Mouse (Mus musculus) liver, embryonic 16.5 days (tissue): ENCODE results near the gene Apbb2. TPM values are rescaled to one million over a fixed set of nuclear protein-coding genes. Genes with fewer than 3 reads are reported as not detected.

Source experiments
- ATAC-seq: fragments of 200-750 bp; cut with Nextera tagmentation; 2 replicates; pipeline ENCODE4 v1.8.0; 2017; ENCODE audit warnings: low read depth, mild to moderate bottlenecking, moderate number of reproducible peaks, moderate library complexity
- H3K27ac ChIP-seq: fragments of 300-500 bp; sonication (generic); 2 replicates; pipeline ENCODE4 v1.5.1; 2014; ENCODE audit warnings: mild to moderate bottlenecking, low read length
- H3K27me3 ChIP-seq: fragments of 300-500 bp; sonication (generic); 2 replicates; pipeline ENCODE4 v1.6.1; 2014; ENCODE audit warnings: low read depth, low read length, mixed read lengths; ENCODE audit not compliant: control insufficient read depth, insufficient read depth
- H3K36me3 ChIP-seq: fragments of 300-500 bp; sonication (generic); 2 replicates; pipeline ENCODE4 v1.6.1; 2014; ENCODE audit warnings: mild to moderate bottlenecking; ENCODE audit not compliant: control insufficient read depth, insufficient read depth
- H3K4me1 ChIP-seq: fragments of 300-500 bp; sonication (generic); 2 replicates; pipeline ENCODE4 v1.6.1; 2014; ENCODE audit warnings: low read depth, low read length, mixed read lengths; ENCODE audit not compliant: control insufficient read depth
- H3K4me2 ChIP-seq: fragments of 300-500 bp; sonication (generic); 2 replicates; pipeline ENCODE4 v1.6.1; 2014; ENCODE audit warnings: low read depth, low read length, mixed read lengths
- H3K4me3 ChIP-seq: fragments of 300-500 bp; sonication (generic); 2 replicates; pipeline ENCODE4 v1.5.1; 2014; ENCODE audit warnings: low read depth, mild to moderate bottlenecking, low read length
- H3K9ac ChIP-seq: fragments of 300-500 bp; sonication (generic); 2 replicates; pipeline ENCODE4 v1.6.1; 2014; ENCODE audit warnings: low read depth, low read length
- H3K9me3 ChIP-seq: fragments of 300-500 bp; sonication (generic); replicated peaks from 2 replicates; pipeline ENCODE4 v1.6.1; 2016; ENCODE audit warnings: low read length; ENCODE audit not compliant: control insufficient read depth
- WGBS: fragments of 180-500 bp; shearing (Covaris S2); extraction: QIAGEN DNeasy Blood & Tissue Kit; methylation state at CpG from one replicate; pipeline ENCODE4 v1.1.7; 2014; ENCODE audit not compliant: insufficient replicate concordance; 5-methylcytosine and 5-hydroxymethylcytosine counted together
- polyA plus RNA-seq: library from polyadenylated mRNA; unstranded; fragments of >200 nt; fragmentation: Nextera tagmentation; extraction: Ambion mirVana; gene quantifications from 2 replicates; pipeline ENCODE4 v1.2.1, GENCODE M21; 2015

Apbb2 gene
- polyA plus RNA-seq, 1 experiment from 2014 or later: 5.6 TPM

DNA sequence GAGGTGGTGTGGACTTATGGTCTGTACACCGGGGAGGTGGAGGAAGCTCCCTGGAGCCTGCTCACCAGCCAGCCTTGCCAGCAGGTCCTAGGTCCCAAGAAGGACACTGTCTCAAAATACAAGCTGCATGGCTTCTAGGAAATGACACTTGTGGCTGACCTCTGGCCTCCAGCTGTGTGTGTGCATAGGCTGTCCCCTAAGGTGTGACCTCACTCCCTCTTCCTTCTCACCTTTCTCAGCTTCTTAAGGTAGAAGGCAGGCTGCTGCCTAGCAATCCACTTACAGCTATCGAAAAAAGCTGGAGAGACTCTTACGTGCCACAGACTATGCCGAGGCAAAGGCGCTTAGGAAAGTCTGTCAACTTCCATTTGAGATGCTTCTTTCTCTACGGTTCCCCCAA, 142.8 kb downstream of the Apbb2 start:
- no peaks in the 10 kb centered on the region for H3K36me3 ChIP-seq
- ATAC-seq: no peak
- H3K9me3 ChIP-seq: no peaks in the 10 kb centered on the region
- H3K4me2 ChIP-seq: no peak overlapping the region
- 68% methylated on average over 6 of the region's 6 CpGs for WGBS
- H3K4me1 ChIP-seq: no peaks in the 10 kb centered on the region
- H3K9ac ChIP-seq: no peak overlapping the region
- no peaks in the 10 kb centered on the region for H3K27me3 ChIP-seq
- H3K4me3 ChIP-seq: no peak overlapping the region
- no peak overlapping the region for H3K27ac ChIP-seq

DNA sequence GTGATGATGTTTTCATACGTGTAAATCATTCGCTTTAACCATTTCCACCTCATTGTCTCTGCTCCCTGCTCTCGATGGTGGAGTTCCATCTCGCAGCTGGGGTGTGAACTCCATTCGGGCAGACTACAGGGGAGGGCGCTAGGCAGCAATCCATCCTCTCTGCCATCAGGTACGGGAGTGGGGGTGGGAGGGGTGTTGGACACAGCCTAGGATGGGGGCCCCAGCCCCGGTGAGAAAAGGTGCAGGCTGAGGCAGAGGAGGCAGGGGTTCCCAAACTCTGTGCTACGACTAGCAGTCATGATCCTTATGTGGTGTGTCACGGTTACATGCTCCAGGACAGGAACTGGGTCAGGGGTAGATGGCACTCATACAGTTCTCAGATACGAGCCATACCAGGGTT, 144.4 kb downstream of the Apbb2 start:
- no peak overlapping the region for H3K4me3 ChIP-seq
- H3K9me3 ChIP-seq: no peaks in the 10 kb centered on the region
- H3K27me3 ChIP-seq: no peaks in the 10 kb centered on the region
- H3K27ac ChIP-seq: no peak overlapping the region
- H3K4me1 ChIP-seq: peaks cover 3% of the 10 kb centered on the region; the same call in 1 of the 2 replicates
- 57% methylated on average over 11 of the region's 11 CpGs for WGBS
- no peak overlapping the region for H3K4me2 ChIP-seq
- no peak for ATAC-seq
- H3K36me3 ChIP-seq: no peaks in the 10 kb centered on the region
- no peak overlapping the region for H3K9ac ChIP-seq

DNA sequence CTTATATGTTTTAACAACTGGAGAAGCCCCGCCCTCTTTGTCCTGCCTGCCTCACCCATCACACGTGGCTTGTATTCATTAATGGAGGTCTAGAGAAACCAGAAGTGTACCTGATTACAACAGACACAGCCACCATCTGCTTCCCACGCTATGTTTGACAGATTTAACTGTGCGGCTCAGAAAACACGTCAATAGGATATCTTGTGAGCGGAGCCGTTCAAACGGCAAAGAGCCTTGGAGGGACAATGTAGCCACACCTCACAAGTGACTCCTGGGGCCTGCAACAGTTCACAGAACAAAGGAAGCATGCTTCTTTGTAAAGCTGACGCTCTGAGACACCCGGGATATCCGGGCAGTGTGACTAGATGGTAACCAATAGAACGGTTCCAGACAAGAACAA, 145.0 kb downstream of the Apbb2 start:
- ATAC-seq: no peak
- H3K4me3 ChIP-seq: no peak overlapping the region
- 60% methylated on average over 12 of the region's 12 CpGs for WGBS

DNA sequence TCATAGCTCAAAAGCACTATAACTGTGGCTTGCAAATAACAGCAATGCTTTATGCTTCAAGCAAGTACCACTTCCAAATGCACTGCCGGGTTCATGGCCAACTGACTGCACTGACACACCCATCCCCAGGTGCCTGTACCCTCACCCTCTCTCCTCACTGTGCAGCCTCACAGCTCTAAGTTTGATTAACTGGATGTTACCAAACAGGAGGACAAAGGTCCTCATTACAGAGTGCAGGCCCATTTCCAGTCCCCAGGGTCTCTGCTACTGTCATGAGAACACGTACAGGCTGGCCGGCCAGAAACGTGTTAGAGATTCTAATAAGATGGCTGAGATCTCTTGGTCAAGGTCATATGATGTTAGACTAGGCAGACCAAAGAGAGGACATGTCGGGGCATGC, 147.7 kb downstream of the Apbb2 start:
- Histone ChIP-seq H3K9me3 (no peaks in the 10 kb centered on the region), H3K4me2 (no peak overlapping the region), H3K27ac (no peak overlapping the region), H3K27me3 (no peaks in the 10 kb centered on the region), H3K36me3 (no peaks in the 10 kb centered on the region), H3K4me3 (no peak overlapping the region), H3K9ac (no peak overlapping the region), H3K4me1 (peaks cover 3% of the 10 kb centered on the region; the same call in 1 of the 2 replicates)
- peak; percentile 92 for ATAC-seq
- WGBS: 48% methylated on average over 5 of the region's 5 CpGs

More for the DNA sequence above, 145.0 kb downstream of the Apbb2 start:
- Histone ChIP-seq H3K36me3 (no peaks in the 10 kb centered on the region), H3K4me2 (no peak overlapping the region), H3K27ac (no peak overlapping the region), H3K9me3 (no peaks in the 10 kb centered on the region), H3K27me3 (no peaks in the 10 kb centered on the region), H3K4me1 (peaks cover 3% of the 10 kb centered on the region; the same call in 1 of the 2 replicates), H3K9ac (no peak overlapping the region)

DNA sequence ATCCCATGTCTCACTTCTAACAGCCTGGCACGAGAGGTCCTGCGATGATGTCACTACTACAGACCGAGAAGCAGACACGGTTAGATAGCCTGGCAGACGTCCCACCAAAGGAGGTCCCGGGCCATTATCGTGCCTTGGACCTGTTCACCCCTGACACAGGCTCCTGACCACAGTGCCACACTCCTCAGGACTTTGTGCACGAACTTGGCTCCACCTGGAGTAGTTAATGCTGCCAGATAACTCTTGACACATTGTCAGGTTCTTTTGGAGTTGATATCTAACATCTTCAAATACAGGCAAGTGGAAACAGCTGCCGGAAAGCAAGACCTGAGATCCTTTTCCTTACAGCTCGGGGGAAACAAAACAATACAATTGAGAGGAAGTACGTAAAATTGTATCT, 148.9 kb downstream of the Apbb2 start:
- Histone ChIP-seq H3K9ac (no peak overlapping the region), H3K27ac (no peak overlapping the region), H3K36me3 (no peaks in the 10 kb centered on the region), H3K4me1 (peaks cover 3% of the 10 kb centered on the region; the same call in 1 of the 2 replicates), H3K9me3 (no peaks in the 10 kb centered on the region), H3K27me3 (no peaks in the 10 kb centered on the region), H3K4me3 (no peak overlapping the region), H3K4me2 (no peak overlapping the region)
- no peak for ATAC-seq
- WGBS: 28% methylated on average over 11 of the region's 11 CpGs

DNA sequence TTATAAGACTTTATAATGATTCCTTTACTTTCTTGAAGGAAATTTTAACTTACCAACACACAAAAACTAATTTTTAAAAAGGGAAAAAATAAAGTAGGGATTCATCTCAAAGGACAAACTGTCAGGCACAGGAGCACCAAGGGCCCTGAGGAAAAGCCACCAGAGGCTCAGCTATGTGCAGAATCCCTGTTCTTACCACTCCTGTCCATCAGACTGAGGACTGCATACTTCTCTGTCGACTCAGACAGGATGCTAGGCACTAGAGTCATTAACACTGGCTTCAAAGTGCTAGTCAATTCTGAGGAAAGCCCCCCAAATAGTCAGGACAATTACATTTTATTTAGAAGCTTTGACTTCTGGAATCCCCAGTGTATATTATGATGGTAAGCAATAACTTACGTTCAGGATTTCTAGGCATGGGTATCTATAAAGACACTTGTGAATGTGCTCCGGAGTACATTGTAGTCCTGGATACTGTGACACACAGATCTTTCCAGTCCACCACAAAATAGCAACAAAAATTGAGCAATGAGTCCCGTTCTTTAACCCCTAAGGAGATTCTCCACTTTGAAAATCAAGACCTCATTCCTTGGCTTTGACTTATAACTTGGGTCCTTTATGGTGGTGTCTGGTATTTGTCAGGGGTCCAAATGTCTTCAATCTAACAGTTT, 150.1 kb downstream of the Apbb2 start:
- Histone ChIP-seq H3K9me3 (no peaks in the 10 kb centered on the region), H3K27ac (no peak overlapping the region), H3K9ac (no peak overlapping the region), H3K36me3 (no peaks in the 10 kb centered on the region), H3K4me1 (peaks cover 3% of the 10 kb centered on the region; the same call in 1 of the 2 replicates), H3K4me2 (no peak overlapping the region), H3K4me3 (no peak overlapping the region), H3K27me3 (no peaks in the 10 kb centered on the region)
- ATAC-seq: no peak
- WGBS: 52% methylated on average over 4 of the region's 4 CpGs

DNA sequence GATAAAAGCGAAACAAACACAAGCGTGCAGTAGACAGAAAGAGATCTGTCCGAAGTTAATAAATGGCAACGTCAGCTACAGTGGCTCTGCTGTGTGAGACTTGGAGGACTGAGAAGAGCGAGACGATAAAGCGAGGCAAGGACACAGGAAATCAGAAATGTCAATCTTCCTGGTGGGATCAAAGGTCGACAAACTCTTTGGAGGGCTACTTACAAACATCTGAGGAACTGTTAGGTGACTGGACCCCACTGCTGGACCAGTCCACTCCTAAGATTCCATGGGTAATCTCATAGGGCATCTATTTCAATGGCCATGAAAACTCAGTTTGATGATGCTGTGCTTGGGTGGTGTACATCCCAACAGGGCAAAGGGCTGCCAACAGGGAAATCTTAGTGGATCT, 155.9 kb downstream of the Apbb2 start:
- Histone ChIP-seq H3K4me3 (no peak overlapping the region), H3K4me1 (no peaks in the 10 kb centered on the region), H3K36me3 (no peaks in the 10 kb centered on the region), H3K27ac (no peak overlapping the region), H3K27me3 (no peaks in the 10 kb centered on the region), H3K4me2 (no peak overlapping the region), H3K9ac (no peak overlapping the region), H3K9me3 (no peaks in the 10 kb centered on the region)
- WGBS: 58% methylated on average over 8 of the region's 8 CpGs
- no peak for ATAC-seq

DNA sequence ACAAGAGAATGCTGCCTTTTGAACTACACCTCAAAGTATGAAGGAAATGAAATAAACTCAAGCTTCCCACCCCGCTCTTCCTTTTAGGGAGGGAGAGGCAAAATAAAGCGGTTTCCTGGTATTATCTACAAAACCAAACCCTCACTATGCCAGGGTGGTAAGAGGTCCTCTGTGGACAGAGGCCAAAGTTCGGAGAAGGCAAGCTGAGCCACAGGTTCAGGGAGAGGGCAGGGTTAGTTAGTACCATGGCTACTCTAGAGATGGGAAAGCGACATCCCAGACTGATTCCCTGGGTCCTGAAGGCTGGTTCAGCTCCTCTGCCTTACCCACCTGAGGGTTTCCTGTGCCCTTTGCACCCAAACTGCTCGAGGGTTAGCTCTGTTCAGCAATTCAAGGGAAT, 159.7 kb downstream of the Apbb2 start:
- Histone ChIP-seq H3K9me3 (no peaks in the 10 kb centered on the region), H3K4me2 (no peak overlapping the region), H3K4me1 (no peaks in the 10 kb centered on the region), H3K9ac (no peak overlapping the region), H3K27me3 (no peaks in the 10 kb centered on the region), H3K4me3 (no peak overlapping the region), H3K36me3 (no peaks in the 10 kb centered on the region), H3K27ac (no peak overlapping the region)
- peak; percentile 59; the same call in 1 of the 2 replicates for ATAC-seq
- WGBS: 37% methylated on average over 5 of the region's 5 CpGs

DNA sequence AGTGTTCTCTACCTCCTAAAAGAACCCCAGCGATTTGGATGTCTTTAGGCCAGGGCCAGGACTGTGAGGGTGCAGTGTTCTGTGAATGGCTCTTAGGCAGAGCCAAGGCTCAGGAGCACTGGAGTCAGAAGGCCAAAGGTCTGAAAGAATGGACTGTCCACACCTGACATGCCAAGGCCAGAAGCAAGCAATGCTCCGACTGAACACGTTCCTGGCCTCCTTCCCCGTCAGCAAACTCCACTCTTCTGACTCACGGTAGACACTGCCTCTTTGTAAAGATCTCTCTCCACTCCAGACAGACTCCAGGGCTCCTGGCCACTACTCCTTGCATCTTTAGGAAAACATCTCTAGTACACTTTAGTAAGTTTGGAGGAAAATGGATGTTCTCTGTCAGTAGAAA, 163.3 kb downstream of the Apbb2 start:
- H3K4me2 ChIP-seq: no peak overlapping the region
- no peak overlapping the region for H3K27ac ChIP-seq
- no peaks in the 10 kb centered on the region for H3K36me3 ChIP-seq
- no peak overlapping the region for H3K4me3 ChIP-seq
- H3K9me3 ChIP-seq: no peaks in the 10 kb centered on the region
- H3K9ac ChIP-seq: no peak overlapping the region
- no peaks in the 10 kb centered on the region for H3K4me1 ChIP-seq
- WGBS: 68% methylated on average over 5 of the region's 5 CpGs
- H3K27me3 ChIP-seq: no peaks in the 10 kb centered on the region
- ATAC-seq: no peak
